Mouse (Mus musculus): ENCODE data around the gene Npvf.

GRCm38 (mm10) chr6:50640377-50640776, 13.9 kb downstream of the Npvf start:
- TF ChIP-seq POU5F1 (IDR thresholded peaks at IDR 0.05; ENCODE audit: borderline replicate concordance, low read length), result no peak
- TF ChIP-seq CTCF (conservative IDR thresholded peaks at IDR 0.05; ENCODE audit: low read length), result peak; percentile 29; the same call in 1 of the 2 replicates
- no peak for TF ChIP-seq NANOG (IDR thresholded peaks at IDR 0.05; ENCODE audit: borderline replicate concordance, low read length)

Data from E14TG2a.4 (cell line).